Mouse (Mus musculus) liver, postnatal 0 days (tissue): ENCODE measurements around the gene Smarca4. TPM values are rescaled to one million over a fixed set of nuclear protein-coding genes. Genes with fewer than 3 reads are reported as not detected.

Experiments used
- ATAC-seq: fragments of 200-750 bp; cut with Nextera tagmentation; 2 replicates; pipeline ENCODE4 v1.8.0; 2017; ENCODE audit warnings: mild to moderate bottlenecking, moderate library complexity
- DNase-seq: peaks from one replicate; pipeline ENCODE4 v3.0.0-alpha.2; 2016
- H3K27ac ChIP-seq: fragments of 300-500 bp; sonication (generic); 2 replicates; pipeline ENCODE4 v1.5.1; 2014; ENCODE audit warnings: antibody characterized with exemption, moderate library complexity, mild to moderate bottlenecking, low read depth
- H3K27me3 ChIP-seq: fragments of 300-500 bp; sonication (generic); 2 replicates; pipeline ENCODE4 v1.6.1; 2014; ENCODE audit warnings: low read length, control low read depth, mixed read lengths; ENCODE audit not compliant: insufficient read depth
- H3K36me3 ChIP-seq: fragments of 300-500 bp; sonication (generic); replicated peaks from 2 replicates; pipeline ENCODE4 v1.6.1; 2014; ENCODE audit warnings: mild to moderate bottlenecking, control low read depth, low read length, moderate library complexity, mixed read lengths; ENCODE audit not compliant: insufficient read depth
- H3K4me1 ChIP-seq: fragments of 300-500 bp; sonication (generic); 2 replicates; pipeline ENCODE4 v1.6.1; 2014; ENCODE audit warnings: antibody characterized with exemption, mild to moderate bottlenecking, control low read depth; ENCODE audit not compliant: insufficient read depth
- H3K4me2 ChIP-seq: fragments of 300-500 bp; sonication (generic); 2 replicates; pipeline ENCODE4 v1.6.1; 2014; ENCODE audit warnings: low read depth, mild to moderate bottlenecking, low read length, moderate library complexity, mixed read lengths
- H3K4me3 ChIP-seq: fragments of 300-500 bp; sonication (generic); 2 replicates; pipeline ENCODE4 v1.5.1; 2014; ENCODE audit warnings: low read depth, low read length
- H3K9ac ChIP-seq: fragments of 300-500 bp; sonication (generic); replicated peaks from 2 replicates; pipeline ENCODE4 v1.6.1; 2014; ENCODE audit warnings: mild to moderate bottlenecking, moderate library complexity
- H3K9me3 ChIP-seq: fragments of 300-500 bp; sonication (generic); 2 replicates; pipeline ENCODE4 v1.6.1; 2016; ENCODE audit warnings: mild to moderate bottlenecking, control low read depth, low read length, mixed read lengths
- CTCF ChIP-seq: sonication (generic); IDR thresholded peaks from 2 replicates; pipeline ENCODE4 v1.5.1; 2016; ENCODE audit warnings: antibody characterized with exemption, low read depth
- EP300 ChIP-seq: IDR thresholded peaks from 2 replicates; pipeline ENCODE4 v1.6.1; 2016; ENCODE audit warnings: antibody characterized with exemption, low read depth, mild to moderate bottlenecking
- WGBS: fragments of 180-500 bp; shearing (Covaris S2); extraction: QIAGEN DNeasy Blood & Tissue Kit; methylation state at CpG from one replicate; pipeline ENCODE4 v1.1.7; 2014; ENCODE audit not compliant: insufficient replicate concordance; 5-methylcytosine and 5-hydroxymethylcytosine counted together
- microRNA counts: library from miRNA; unstranded; fragments of <30 nt; microRNA quantifications from one replicate; lab custom pipeline; 2015
- microRNA-seq: library from miRNA; unstranded; fragments of <30 nt; microRNA quantifications from one replicate; pipeline ENCODE4, GENCODE M21; 2016
- polyA plus RNA-seq: library from polyadenylated mRNA; unstranded; fragments of >200 nt; fragmentation: Nextera tagmentation; extraction: Ambion mirVana; gene quantifications from 2 replicates; pipeline ENCODE4 v1.2.1, GENCODE M21; 2015

Smarca4 gene
- polyA plus RNA-seq, 1 experiment from 2014 or later = 14.3 TPM

GRCm38 (mm10) chr9:21752252-21752792, 136.4 kb downstream of the Smarca4 start:
- Histone ChIP-seq H3K9me3 (no peaks in the 10 kb centered on the region), H3K4me2 (no peak overlapping the region), H3K36me3 (peaks cover 34% of the 10 kb centered on the region), H3K4me3 (no peak overlapping the region), H3K27ac (peak overlapping the region; percentile 4; the same call in 1 of the 2 replicates), H3K9ac (no peak overlapping the region), H3K27me3 (no peaks in the 10 kb centered on the region), H3K4me1 (peaks cover 3% of the 10 kb centered on the region; the same call in 1 of the 2 replicates)
- WGBS = 57% methylated on average over 10 of the region's 10 CpGs
- ATAC-seq = peak; percentile 18; the same call in 1 of the 2 replicates
- TF ChIP-seq EP300 = no peak
- no peak for TF ChIP-seq CTCF
- DNase-seq = no peak

MicroRNAs encoded within 50 kb of the gene (microRNA counts, 519-probe panel; counts per million panel counts)
- microRNA mmu-miR-1946b (lab: Ali Mortazavi, UCI) = not detected

Small RNAs within 50 kb of the gene (microRNA-seq; reads per million reads assigned to microRNA genes)
- gene Mir1946b = not detected

Other genes with a start within 250 kb of the Smarca4 start
- gene Ilf3, start 248.3 kb upstream of the Smarca4 start, polyA plus RNA-seq = 19.1 and 23.5 TPM in 2 replicates
- gene Qtrt1, start 204.3 kb upstream of the Smarca4 start, polyA plus RNA-seq = 11.3 and 13.7 TPM in 2 replicates
- 29.5 and 35.2 TPM in 2 replicates for gene Dnm2, start 191.3 kb upstream of the Smarca4 start, polyA plus RNA-seq
- 34.6 and 38.0 TPM in 2 replicates for gene Tmed1, start 105.9 kb upstream of the Smarca4 start, polyA plus RNA-seq
- 13.6 and 14.2 TPM in 2 replicates for gene AB124611, start 90.0 kb upstream of the Smarca4 start, polyA plus RNA-seq
- 8.6 TPM in 2 replicates for gene Carm1, start 69.3 kb upstream of the Smarca4 start, polyA plus RNA-seq
- gene Timm29, start 23.4 kb upstream of the Smarca4 start, polyA plus RNA-seq = 12.5 and 13.0 TPM in 2 replicates
- 7.8 and 8.5 TPM in 2 replicates for gene Yipf2, start 23.3 kb upstream of the Smarca4 start, polyA plus RNA-seq
- gene Ldlr, start 107.3 kb downstream of the Smarca4 start, polyA plus RNA-seq = 13.2 and 13.3 TPM in 2 replicates
- gene Spc24, start 144.1 kb downstream of the Smarca4 start, polyA plus RNA-seq = 38.4 and 41.4 TPM in 2 replicates
- gene Kank2, start 182.6 kb downstream of the Smarca4 start, polyA plus RNA-seq = 2.8 and 3.7 TPM in 2 replicates
- gene Angptl8, start 219.3 kb downstream of the Smarca4 start, polyA plus RNA-seq = 74.6 and 75.7 TPM in 2 replicates
- gene Dock6, start 236.5 kb downstream of the Smarca4 start, polyA plus RNA-seq = 3.6 and 4.1 TPM in 2 replicates